Mouse (Mus musculus): ENCODE data around the gene Krt79. TPM values are rescaled to one million over a fixed set of nuclear protein-coding genes. Genes with fewer than 3 reads are reported as not detected.

Gene Krt79
- total and polyA plus RNA-seq, 2 experiments from 2014 or later = 0.28 to 2.3 TPM

DNA sequence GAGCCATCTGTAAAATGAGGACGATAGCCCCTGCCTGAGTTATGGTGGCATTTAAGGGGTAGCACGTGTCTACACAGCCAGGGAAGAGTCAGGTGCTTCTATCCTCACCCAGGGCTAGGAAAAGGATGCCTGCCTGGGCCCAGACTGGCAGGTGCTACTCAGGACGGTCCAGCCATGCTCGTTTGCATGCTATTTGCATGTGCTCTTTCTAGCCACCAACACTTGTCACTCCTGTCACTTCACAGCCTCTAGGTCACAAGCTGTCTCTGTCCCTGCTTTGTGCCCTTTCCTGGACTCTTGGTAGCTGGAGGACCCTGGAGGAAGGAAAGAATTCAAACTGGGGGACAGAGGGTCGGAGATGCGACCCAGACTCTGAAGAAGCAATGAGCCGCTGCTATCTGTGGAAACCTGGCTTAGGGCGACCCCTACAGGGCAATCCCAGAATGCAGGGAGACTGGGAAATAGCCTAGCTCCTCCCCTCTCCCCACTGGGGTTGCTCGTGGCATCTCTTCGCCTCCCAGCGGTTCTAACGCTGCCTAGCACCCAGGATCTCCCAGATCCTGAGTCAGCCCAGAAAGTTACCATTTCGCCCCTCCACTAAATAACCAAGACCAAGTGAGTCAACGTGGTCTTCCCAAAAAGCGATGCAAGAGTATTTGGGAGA is 33.4 kb upstream of the Krt79 start:
- Histone ChIP-seq H3K9ac (replicated peaks; ENCODE audit: low read length, poor library complexity, severe bottlenecking) (no peak overlapping the region), H3K36me3 (ENCODE audit: insufficient read depth, low read length) (no peaks in the 10 kb centered on the region), H3K4me1 (ENCODE audit: insufficient read depth, low read length) (peaks cover 9% of the 10 kb centered on the region; the same call in 1 of the 2 replicates), H3K27me3 (ENCODE audit: insufficient read depth, low read length) (no peaks in the 10 kb centered on the region), H3K9me3 (ENCODE audit: low read length) (no peaks in the 10 kb centered on the region), H3K4me3 (ENCODE audit: low read depth, low read length) (no peak overlapping the region), H3K4me2 (ENCODE audit: low read depth, low read length, poor library complexity, severe bottlenecking) (no peak overlapping the region), H3K27ac (ENCODE audit: low read depth, low read length) (no peak overlapping the region)
- DNase-seq (ENCODE audit: low spot score) = peak; percentile 95
- TF ChIP-seq CTCF (IDR thresholded peaks at IDR 0.05) = peak; percentile 100
- ATAC-seq (ENCODE audit: low FRiP score) = peak; percentile 67
- 12% methylated on average over 15 of the region's 15 CpGs for WGBS

DNA sequence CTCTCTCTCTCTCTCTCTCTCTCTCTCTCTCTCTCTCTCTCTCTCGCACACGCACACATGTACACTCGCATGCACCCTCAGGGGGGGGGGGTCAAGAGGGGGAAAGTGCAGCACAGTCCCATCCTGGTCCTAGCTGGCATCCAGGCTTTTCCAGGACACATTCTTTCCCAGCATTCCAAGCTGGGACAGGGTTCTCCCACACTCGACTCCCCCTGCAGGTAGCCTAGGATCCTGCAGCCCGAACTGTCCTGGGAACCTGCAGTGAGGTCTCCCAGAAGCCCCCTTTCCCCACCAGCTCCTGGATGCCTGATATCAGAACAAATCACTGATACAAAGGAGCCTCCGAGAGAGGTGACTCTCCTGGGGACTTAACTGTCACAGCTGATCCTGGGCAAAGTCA is 30.4 kb upstream of the Krt79 start:
- TF ChIP-seq CTCF (IDR thresholded peaks at IDR 0.05) = peak; percentile 83
- ATAC-seq (ENCODE audit: low FRiP score) (no peak), DNase-seq (ENCODE audit: low spot score) (peak; percentile 64)

DNA sequence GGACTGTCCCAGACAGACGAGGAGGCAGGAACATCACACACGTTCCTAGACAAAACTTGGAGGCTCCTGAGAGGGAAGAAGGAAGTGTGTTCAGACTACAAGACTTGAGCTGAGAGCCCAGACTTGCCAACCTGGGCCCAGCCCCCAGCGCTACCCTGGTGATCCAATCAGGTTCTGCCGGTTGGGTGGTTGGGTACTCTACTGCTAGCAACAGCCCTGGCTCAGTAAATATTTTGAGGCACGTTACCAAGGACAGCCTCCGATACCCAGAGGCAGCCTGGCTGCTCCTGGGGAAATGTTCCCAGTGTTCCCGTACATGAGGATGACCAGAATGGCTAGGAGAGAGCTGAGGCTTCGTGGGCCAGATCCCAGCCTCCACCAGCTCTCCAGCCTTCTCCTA is 26.7 kb upstream of the Krt79 start:
- Histone ChIP-seq H3K27ac (ENCODE audit: low read depth, low read length) (no peak overlapping the region), H3K4me2 (ENCODE audit: low read depth, low read length, poor library complexity, severe bottlenecking) (no peak overlapping the region), H3K4me1 (ENCODE audit: insufficient read depth, low read length) (no peaks in the 10 kb centered on the region), H3K4me3 (ENCODE audit: low read depth, low read length) (no peak overlapping the region), H3K9ac (replicated peaks; ENCODE audit: low read length, poor library complexity, severe bottlenecking) (no peak overlapping the region), H3K36me3 (ENCODE audit: insufficient read depth, low read length) (no peaks in the 10 kb centered on the region), H3K27me3 (ENCODE audit: insufficient read depth, low read length) (no peaks in the 10 kb centered on the region), H3K9me3 (ENCODE audit: low read length) (no peaks in the 10 kb centered on the region)
- ATAC-seq (ENCODE audit: low FRiP score) = no peak
- DNase-seq (ENCODE audit: low spot score) = no peak
- WGBS = 84% methylated on average over 8 of the region's 8 CpGs
- TF ChIP-seq CTCF (IDR thresholded peaks at IDR 0.05) = no peak

More for the DNA sequence above, 30.4 kb upstream of the Krt79 start:
- Histone ChIP-seq H3K9ac (replicated peaks; ENCODE audit: low read length, poor library complexity, severe bottlenecking) (no peak overlapping the region), H3K4me2 (ENCODE audit: low read depth, low read length, poor library complexity, severe bottlenecking) (no peak overlapping the region), H3K36me3 (ENCODE audit: insufficient read depth, low read length) (no peaks in the 10 kb centered on the region), H3K4me3 (ENCODE audit: low read depth, low read length) (no peak overlapping the region), H3K27me3 (ENCODE audit: insufficient read depth, low read length) (no peaks in the 10 kb centered on the region), H3K9me3 (ENCODE audit: low read length) (no peaks in the 10 kb centered on the region), H3K27ac (ENCODE audit: low read depth, low read length) (no peak overlapping the region), H3K4me1 (ENCODE audit: insufficient read depth, low read length) (no peaks in the 10 kb centered on the region)
- WGBS = 7% methylated on average over 3 of the region's 6 CpGs

DNA sequence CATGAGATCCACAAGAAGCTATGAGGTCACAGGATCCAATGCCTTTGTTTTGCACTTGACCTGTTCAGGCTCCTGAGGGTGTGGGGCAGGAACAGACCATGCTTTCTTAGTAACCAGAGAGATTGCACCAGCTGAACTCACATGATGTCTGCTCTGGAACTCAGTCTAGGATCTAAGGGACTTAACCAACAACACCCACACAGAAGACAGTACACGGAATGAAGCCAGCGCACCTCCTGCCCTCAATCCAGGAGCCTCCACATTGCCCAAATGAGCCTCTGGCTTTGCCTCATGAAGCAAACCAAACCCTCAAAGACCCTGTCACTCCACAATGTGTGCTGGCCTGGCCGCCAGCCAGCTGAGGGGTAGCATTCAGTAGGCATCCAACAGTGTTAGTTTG is 18.8 kb upstream of the Krt79 start:
- Histone ChIP-seq H3K4me1 (ENCODE audit: insufficient read depth, low read length) (no peaks in the 10 kb centered on the region), H3K36me3 (ENCODE audit: insufficient read depth, low read length) (no peaks in the 10 kb centered on the region), H3K9me3 (ENCODE audit: low read length) (no peaks in the 10 kb centered on the region), H3K4me2 (ENCODE audit: low read depth, low read length, poor library complexity, severe bottlenecking) (no peak overlapping the region), H3K27me3 (ENCODE audit: insufficient read depth, low read length) (no peaks in the 10 kb centered on the region), H3K9ac (replicated peaks; ENCODE audit: low read length, poor library complexity, severe bottlenecking) (no peak overlapping the region), H3K27ac (ENCODE audit: low read depth, low read length) (no peak overlapping the region), H3K4me3 (ENCODE audit: low read depth, low read length) (no peak overlapping the region)
- TF ChIP-seq CTCF (IDR thresholded peaks at IDR 0.05) = no peak
- no peak for ATAC-seq (ENCODE audit: low FRiP score)
- DNase-seq (ENCODE audit: low spot score) = no peak
- whole genome bisulfite sequencing = 89% methylated on average over 3 of the region's 3 CpGs

- no peak for TF ChIP-seq CTCF (IDR thresholded peaks at IDR 0.05)
- no peak within 1 kb of the TSS for H3K9ac ChIP-seq (replicated peaks; ENCODE audit: low read length, poor library complexity, severe bottlenecking)
- no peaks in the 10 kb centered on the region for H3K4me1 ChIP-seq (ENCODE audit: insufficient read depth, low read length)
- 82% methylated on average over 9 of the region's 9 CpGs for WGBS
- ATAC-seq (ENCODE audit: low FRiP score) = no peak
- H3K27ac ChIP-seq (ENCODE audit: low read depth, low read length) = no peak within 1 kb of the TSS
- no peaks in the 10 kb centered on the region for H3K27me3 ChIP-seq (ENCODE audit: insufficient read depth, low read length)
- no peak for DNase-seq (ENCODE audit: low spot score)
- H3K4me3 ChIP-seq (ENCODE audit: low read depth, low read length) = no peak within 1 kb of the TSS
- no peak within 1 kb of the TSS for H3K4me2 ChIP-seq (ENCODE audit: low read depth, low read length, poor library complexity, severe bottlenecking)
- H3K36me3 ChIP-seq (ENCODE audit: insufficient read depth, low read length) = no peaks in the 10 kb centered on the region
- H3K9me3 ChIP-seq (ENCODE audit: low read length) = no peaks in the 10 kb centered on the region
Measured at GRCm38 (mm10) chr15:101954187-101954586, 14.1 kb upstream of the Krt79 start, which contains the start of gene Krt78. Gene Krt78 (minus strand): TSS chr15:101954287.

DNA sequence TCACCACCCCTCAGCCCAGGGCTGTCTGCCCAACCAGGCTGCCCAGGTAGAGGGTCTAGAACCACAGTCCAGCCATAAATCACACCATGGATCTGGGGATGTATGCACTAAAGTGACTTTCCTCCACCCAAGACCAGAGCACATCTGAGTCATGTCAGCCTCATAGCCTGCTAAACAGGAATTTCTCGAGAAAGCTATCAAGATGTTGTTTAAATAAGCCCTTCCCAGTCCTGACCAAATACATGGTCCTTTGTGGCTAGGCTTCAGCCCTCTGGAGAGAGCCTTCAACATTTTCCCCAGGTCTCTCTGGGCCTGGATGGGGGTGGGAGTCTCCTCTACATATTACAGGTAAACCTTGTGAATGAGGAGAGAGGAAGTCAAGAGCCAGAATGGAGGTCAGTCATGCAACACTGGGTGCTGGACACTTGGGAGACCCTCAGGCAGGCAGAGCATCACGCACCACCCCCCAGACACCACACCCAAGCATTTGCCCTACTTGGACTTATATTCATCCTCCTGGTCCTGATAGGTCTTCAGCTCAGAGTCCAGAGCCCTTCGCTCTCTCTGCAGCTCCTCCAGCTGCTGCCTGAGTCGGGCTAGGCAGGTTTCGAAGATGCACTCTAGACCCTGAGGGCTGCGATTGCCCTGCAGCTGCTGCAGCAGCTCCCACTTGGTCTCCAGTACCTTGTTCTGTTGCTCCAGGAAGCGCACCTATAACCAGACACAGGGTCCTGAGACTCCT is 12.8 kb upstream of the Krt79 start:
- no peaks in the 10 kb centered on the region for H3K27me3 ChIP-seq (ENCODE audit: insufficient read depth, low read length)
- WGBS = 94% methylated on average over 7 of the region's 7 CpGs
- H3K4me2 ChIP-seq (ENCODE audit: low read depth, low read length, poor library complexity, severe bottlenecking) = no peak overlapping the region
- H3K36me3 ChIP-seq (ENCODE audit: insufficient read depth, low read length) = no peaks in the 10 kb centered on the region
- H3K9me3 ChIP-seq (ENCODE audit: low read length) = no peaks in the 10 kb centered on the region
- no peak overlapping the region for H3K27ac ChIP-seq (ENCODE audit: low read depth, low read length)
- TF ChIP-seq CTCF (IDR thresholded peaks at IDR 0.05) = no peak
- DNase-seq (ENCODE audit: low spot score) (no peak), ATAC-seq (ENCODE audit: low FRiP score) (no peak)
- H3K4me3 ChIP-seq (ENCODE audit: low read depth, low read length) = no peak overlapping the region
- H3K4me1 ChIP-seq (ENCODE audit: insufficient read depth, low read length) = no peaks in the 10 kb centered on the region
- no peak overlapping the region for H3K9ac ChIP-seq (replicated peaks; ENCODE audit: low read length, poor library complexity, severe bottlenecking)

All from midbrain, postnatal 0 days (tissue).